Mouse (Mus musculus) thymus, postnatal 25 days (tissue): ENCODE measurements around the gene Pex14.

ENCODE experiments used
- DNase-seq: peaks from one replicate; pipeline ENCODE4 v3.0.0; 2022

Gene Pex14

DNA sequence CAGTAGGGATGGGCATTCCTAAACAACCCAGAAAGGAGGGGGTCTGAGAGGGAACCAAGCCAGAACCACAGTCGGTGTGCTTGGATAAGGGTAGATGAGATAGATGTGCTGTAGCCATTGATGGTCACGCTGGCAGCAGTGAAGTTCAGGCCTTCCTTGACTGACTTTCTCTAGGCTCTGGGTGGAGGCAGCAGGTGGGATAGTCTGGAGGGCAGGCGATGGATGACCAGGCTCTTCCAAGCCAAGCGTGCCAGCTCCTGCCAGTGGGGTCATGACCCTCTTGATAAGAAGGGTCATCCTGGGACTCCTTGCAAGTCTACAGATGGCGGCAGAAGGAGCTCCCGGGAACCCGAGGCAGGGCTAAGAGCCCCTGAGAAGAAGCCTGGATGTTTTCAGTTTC is 187.5 kb downstream of the Pex14 start:
- DNase-seq, result no peak
